Mouse (Mus musculus): Measurements from ENCODE around the gene 2310009B15Rik. TPM values are rescaled to one million over a fixed set of nuclear protein-coding genes. Genes with fewer than 3 reads are reported as not detected.

Gene 2310009B15Rik
- polyA plus RNA-seq, 1 experiment = 16.0 TPM

DNA sequence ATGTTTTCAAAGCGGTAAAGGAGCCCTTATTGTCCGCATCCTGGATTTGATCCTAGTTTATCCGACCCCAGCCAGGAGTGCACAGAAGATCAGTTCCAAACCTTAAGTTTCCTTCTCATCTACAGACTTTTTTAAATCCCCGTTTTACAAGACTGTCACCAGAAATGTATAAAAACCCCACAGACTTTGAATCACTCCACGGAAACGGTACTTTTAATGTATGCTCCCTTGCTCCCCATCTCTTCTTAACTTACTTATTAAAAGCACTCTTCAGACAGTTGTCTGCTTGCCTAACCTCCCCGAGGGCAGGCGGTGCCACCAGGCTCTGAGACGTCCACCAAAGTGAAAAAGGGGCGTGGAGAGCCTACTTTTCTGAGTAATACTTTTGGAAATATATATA is 13.9 kb downstream of the 2310009B15Rik start:
- no peak for TF ChIP-seq CTCF (IDR thresholded peaks at IDR 0.05; ENCODE audit: low read depth, low read length)
- TF ChIP-seq POLR2A (IDR thresholded peaks at IDR 0.05; ENCODE audit: borderline replicate concordance, low read depth, low read length) = no peak
- peaks cover 3% of the 10 kb centered on the region; the same call in 1 of the 2 replicates for H3K4me1 ChIP-seq (ENCODE audit: control insufficient read depth, insufficient read depth, low read length)
- no peak overlapping the region for H3K27ac ChIP-seq (ENCODE audit: insufficient read depth, low read depth, low read length)
- H3K4me3 ChIP-seq (ENCODE audit: insufficient read depth, low read length) = peak overlapping the region; percentile 29; the same call in 1 of the 2 replicates

DNA sequence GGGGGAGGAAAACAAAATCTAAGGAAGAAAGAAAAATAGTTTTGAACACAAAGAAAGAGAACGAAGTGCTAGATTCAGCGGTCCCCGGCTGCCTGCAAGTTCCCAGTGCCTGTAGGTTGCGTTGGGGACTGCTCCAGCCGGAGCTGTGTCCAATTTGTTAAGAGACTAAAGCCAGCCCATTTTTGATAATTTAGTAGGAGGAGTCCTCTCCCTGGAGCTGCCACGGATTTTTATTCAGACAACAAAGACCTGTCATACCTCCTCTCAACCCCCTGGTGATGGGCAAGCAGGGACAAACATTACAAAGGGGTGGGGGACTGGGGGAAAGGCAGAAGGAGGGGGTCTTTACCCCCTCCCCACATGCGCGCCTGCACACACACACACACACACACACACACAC is 14.3 kb downstream of the 2310009B15Rik start:
- Histone ChIP-seq H3K4me1 (ENCODE audit: control insufficient read depth, insufficient read depth, low read length) (peaks cover 2% of the 10 kb centered on the region; the same call in 1 of the 2 replicates), H3K27ac (ENCODE audit: insufficient read depth, low read depth, low read length) (no peak overlapping the region), H3K4me3 (ENCODE audit: insufficient read depth, low read length) (peak overlapping the region; percentile 29; the same call in 1 of the 2 replicates)
- TF ChIP-seq POLR2A (IDR thresholded peaks at IDR 0.05; ENCODE audit: borderline replicate concordance, low read depth, low read length) (no peak), CTCF (IDR thresholded peaks at IDR 0.05; ENCODE audit: low read depth, low read length) (no peak)

- Histone ChIP-seq H3K27ac (ENCODE audit: insufficient read depth, low read depth, low read length) (no peak overlapping the region), H3K4me3 (ENCODE audit: insufficient read depth, low read length) (peak overlapping the region; percentile 49), H3K4me1 (ENCODE audit: control insufficient read depth, insufficient read depth, low read length) (peaks cover 2% of the 10 kb centered on the region; the same call in 1 of the 2 replicates)
- TF ChIP-seq CTCF (IDR thresholded peaks at IDR 0.05; ENCODE audit: low read depth, low read length) (no peak), POLR2A (IDR thresholded peaks at IDR 0.05; ENCODE audit: borderline replicate concordance, low read depth, low read length) (no peak)
Measured at GRCm38 (mm10) chr1:138841306-138842095, 15.2 kb downstream of the 2310009B15Rik start.

DNA sequence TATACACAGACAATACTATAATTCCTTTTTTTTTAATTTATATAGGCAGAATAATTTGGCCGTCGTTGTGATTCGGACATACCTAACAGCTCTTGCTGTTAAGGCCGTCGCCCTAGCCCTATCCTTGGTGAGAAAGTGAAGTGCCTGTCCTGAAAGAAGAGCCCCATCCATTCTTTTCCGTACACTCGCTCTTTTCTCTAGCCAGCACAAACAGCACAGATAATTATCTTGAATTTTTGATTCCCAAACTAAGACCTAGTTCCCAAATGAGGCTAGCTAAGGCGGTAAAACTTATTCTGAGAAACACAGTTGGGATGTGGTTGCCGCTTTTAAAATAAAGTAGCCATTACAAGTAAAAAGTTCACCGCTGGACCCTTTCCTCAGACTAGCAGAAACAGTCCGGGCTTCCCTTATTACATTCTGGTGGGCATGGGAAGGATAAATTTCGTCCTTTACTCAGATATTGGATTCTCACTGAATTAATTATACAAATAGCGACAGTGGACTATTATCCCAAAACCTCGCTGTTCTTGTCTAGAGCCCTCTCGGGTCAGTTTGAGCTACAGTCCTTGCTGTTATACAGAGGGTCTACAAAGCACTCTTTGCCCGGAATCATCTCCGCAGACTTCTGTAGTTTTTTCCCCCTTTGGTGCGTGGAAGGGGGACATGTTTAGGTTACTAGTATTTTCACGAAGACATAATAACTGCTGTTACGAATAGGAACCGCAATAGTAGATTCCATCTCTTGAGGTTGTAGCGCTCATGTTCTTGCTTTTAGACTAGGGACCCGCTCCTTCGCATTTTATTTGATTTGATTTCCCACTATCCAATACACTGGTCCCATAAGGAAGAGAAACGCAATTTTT is 16.0 kb downstream of the 2310009B15Rik start:
- Histone ChIP-seq H3K4me1 (ENCODE audit: control insufficient read depth, insufficient read depth, low read length) (peaks cover 2% of the 10 kb centered on the region; the same call in 1 of the 2 replicates), H3K27ac (ENCODE audit: insufficient read depth, low read depth, low read length) (no peak overlapping the region), H3K4me3 (ENCODE audit: insufficient read depth, low read length) (no peak overlapping the region)
- TF ChIP-seq POLR2A (IDR thresholded peaks at IDR 0.05; ENCODE audit: borderline replicate concordance, low read depth, low read length) = no peak
- TF ChIP-seq CTCF (IDR thresholded peaks at IDR 0.05; ENCODE audit: low read depth, low read length) = no peak

DNA sequence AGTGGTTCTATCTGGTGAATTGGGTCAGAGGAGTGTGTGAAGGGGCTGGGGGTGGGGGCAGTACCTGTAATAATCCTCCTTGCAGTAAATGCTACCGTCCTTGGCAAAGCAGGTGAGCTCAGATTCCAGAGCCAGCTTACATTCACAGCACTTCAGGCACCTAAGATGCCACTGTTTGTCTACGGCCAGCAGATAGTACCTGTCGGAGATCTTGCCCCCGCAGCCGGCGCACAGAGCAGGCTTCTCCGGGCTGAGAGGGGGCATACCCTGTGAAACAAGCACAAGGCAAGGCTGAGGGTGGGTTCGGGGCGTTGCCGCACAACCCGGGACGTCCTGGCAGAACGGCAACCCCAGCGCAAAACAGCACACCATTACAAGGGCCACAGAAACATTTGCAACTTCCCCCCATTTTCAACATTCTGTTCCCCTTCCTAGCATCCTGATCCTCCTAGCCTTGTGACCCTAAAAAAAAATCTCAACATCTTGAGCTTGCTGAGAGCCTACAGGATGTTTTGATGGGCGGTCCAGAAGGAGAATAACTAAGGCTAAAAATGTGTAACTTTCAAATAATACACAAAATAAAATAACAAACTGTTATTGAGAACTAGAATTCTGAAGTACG is 16.7 kb downstream of the 2310009B15Rik start:
- TF ChIP-seq CTCF (IDR thresholded peaks at IDR 0.05; ENCODE audit: low read depth, low read length) (no peak), POLR2A (IDR thresholded peaks at IDR 0.05; ENCODE audit: borderline replicate concordance, low read depth, low read length) (no peak)
- Histone ChIP-seq H3K27ac (ENCODE audit: insufficient read depth, low read depth, low read length) (no peak overlapping the region), H3K4me1 (ENCODE audit: control insufficient read depth, insufficient read depth, low read length) (peaks cover 2% of the 10 kb centered on the region; the same call in 1 of the 2 replicates), H3K4me3 (ENCODE audit: insufficient read depth, low read length) (no peak overlapping the region)

GRCm38 (mm10) chr1:138839291-138839690 is 17.4 kb downstream of the 2310009B15Rik start:
- H3K4me1 ChIP-seq (ENCODE audit: control insufficient read depth, insufficient read depth, low read length) = peaks cover 2% of the 10 kb centered on the region; the same call in 1 of the 2 replicates
- no peak overlapping the region for H3K4me3 ChIP-seq (ENCODE audit: insufficient read depth, low read length)
- TF ChIP-seq CTCF (IDR thresholded peaks at IDR 0.05; ENCODE audit: low read depth, low read length) (no peak), POLR2A (IDR thresholded peaks at IDR 0.05; ENCODE audit: borderline replicate concordance, low read depth, low read length) (no peak)
- H3K27ac ChIP-seq (ENCODE audit: insufficient read depth, low read depth, low read length) = no peak overlapping the region

GRCm38 (mm10) chr1:138837786-138838743 is 18.6 kb downstream of the 2310009B15Rik start:
- TF ChIP-seq POLR2A (IDR thresholded peaks at IDR 0.05; ENCODE audit: borderline replicate concordance, low read depth, low read length) = no peak
- no peak for TF ChIP-seq CTCF (IDR thresholded peaks at IDR 0.05; ENCODE audit: low read depth, low read length)
- Histone ChIP-seq H3K4me3 (ENCODE audit: insufficient read depth, low read length) (no peak overlapping the region), H3K27ac (ENCODE audit: insufficient read depth, low read depth, low read length) (no peak overlapping the region), H3K4me1 (ENCODE audit: control insufficient read depth, insufficient read depth, low read length) (no peaks in the 10 kb centered on the region; the same call in 1 of the 2 replicates)

DNA sequence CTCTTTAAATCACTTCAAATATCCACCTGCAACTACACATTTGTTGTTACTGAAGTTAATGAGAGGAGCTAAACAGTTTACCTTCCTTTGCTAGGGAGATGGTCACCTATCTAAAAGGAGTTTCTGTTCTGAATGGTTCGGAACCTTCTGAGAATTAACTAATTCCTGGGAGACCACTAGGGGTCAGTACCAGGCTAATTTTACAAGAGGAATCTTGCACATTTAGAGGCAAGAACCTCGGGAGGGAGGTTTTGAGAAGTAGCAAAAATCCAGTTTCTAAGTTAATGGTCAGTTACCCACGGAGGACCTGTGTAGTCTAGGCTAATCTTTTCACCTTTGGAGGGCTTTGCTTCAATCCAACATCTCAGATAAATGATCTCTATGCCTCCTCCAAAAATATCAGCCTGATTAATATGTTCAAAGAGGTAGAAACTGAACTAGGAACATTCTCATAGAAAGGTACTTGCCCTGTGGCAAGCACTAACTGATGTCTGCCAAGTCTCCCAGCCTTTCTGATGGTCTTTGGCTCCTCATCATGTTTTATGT is 21.2 kb downstream of the 2310009B15Rik start:
- TF ChIP-seq CTCF (IDR thresholded peaks at IDR 0.05; ENCODE audit: low read depth, low read length) (no peak), POLR2A (IDR thresholded peaks at IDR 0.05; ENCODE audit: borderline replicate concordance, low read depth, low read length) (no peak)
- no peak overlapping the region for H3K4me3 ChIP-seq (ENCODE audit: insufficient read depth, low read length)
- H3K27ac ChIP-seq (ENCODE audit: insufficient read depth, low read depth, low read length) = no peak overlapping the region
- H3K4me1 ChIP-seq (ENCODE audit: control insufficient read depth, insufficient read depth, low read length) = no peaks in the 10 kb centered on the region

Data from bone marrow macrophage, adult 2 months (primary cell).